Mouse (Mus musculus) heart, embryonic 13.5 days (tissue): ENCODE measurements at regions not wholly inside any gene's neighbourhood (a gene's known extent, or its start where the extent isn't known, plus 50 kb on each side); places are given as distances from the start of the nearest gene placed in this dataset.

Experiments
- ATAC-seq: fragments of 200-750 bp; cut with Nextera tagmentation; 2 replicates; pipeline ENCODE4 v1.8.0; 2017; ENCODE audit warnings: moderate TSS enrichment; ENCODE audit not compliant: insufficient number of reproducible peaks, low FRiP score, low TSS enrichment; ENCODE audit errors: extremely low read depth
- H3K27ac ChIP-seq: fragments of 300-500 bp; sonication (generic); replicated peaks from 2 replicates; pipeline ENCODE4 v1.5.1; 2015; ENCODE audit warnings: moderate library complexity, mild to moderate bottlenecking, inconsistent platforms
- H3K27me3 ChIP-seq: fragments of 300-500 bp; sonication (generic); replicated peaks from 2 replicates; pipeline ENCODE4 v1.6.1; 2015; ENCODE audit warnings: mild to moderate bottlenecking, inconsistent platforms
- H3K36me3 ChIP-seq: fragments of 300-500 bp; sonication (generic); 2 replicates; pipeline ENCODE4 v1.6.1; 2015; ENCODE audit warnings: mild to moderate bottlenecking, inconsistent platforms
- H3K4me1 ChIP-seq: fragments of 300-500 bp; sonication (generic); 2 replicates; pipeline ENCODE4 v1.6.1; 2015; ENCODE audit warnings: inconsistent platforms
- H3K4me2 ChIP-seq: fragments of 300-500 bp; sonication (generic); 2 replicates; pipeline ENCODE4 v1.6.1; 2015; ENCODE audit warnings: inconsistent platforms, mild to moderate bottlenecking, moderate library complexity
- H3K4me3 ChIP-seq: fragments of 300-500 bp; sonication (generic); 2 replicates; pipeline ENCODE4 v1.5.1; 2015; ENCODE audit warnings: moderate library complexity, mild to moderate bottlenecking, inconsistent platforms
- H3K9ac ChIP-seq: fragments of 300-500 bp; sonication (generic); 2 replicates; pipeline ENCODE4 v1.6.1; 2015; ENCODE audit warnings: inconsistent platforms, mild to moderate bottlenecking, moderate library complexity
- H3K9me3 ChIP-seq: fragments of 300-500 bp; sonication (generic); 2 replicates; pipeline ENCODE4 v1.6.1; 2016; ENCODE audit warnings: inconsistent platforms
- WGBS: fragments of 180-500 bp; shearing (Covaris S2); methylation state at CpG from one replicate; pipeline ENCODE4 v1.1.7; 2015; ENCODE audit warnings: mixed read lengths; 5-methylcytosine and 5-hydroxymethylcytosine counted together

DNA sequence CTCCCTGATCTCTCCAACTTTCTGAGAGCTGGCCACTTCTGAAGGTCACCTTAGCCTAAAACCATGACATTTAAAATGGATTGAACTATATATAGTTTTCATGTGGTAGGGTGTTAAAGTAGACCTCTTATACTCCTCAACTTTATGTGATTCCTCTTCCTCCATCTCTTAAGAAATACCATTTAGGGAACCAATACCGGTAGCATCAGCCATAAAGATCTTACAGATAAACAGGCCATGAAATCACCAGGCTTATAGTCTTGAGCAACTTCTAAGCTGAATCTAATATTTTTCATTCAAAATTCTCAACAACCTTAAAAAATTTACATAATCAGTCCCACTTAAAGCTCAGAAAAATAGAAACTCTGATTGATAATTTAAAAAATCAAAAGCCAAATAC is 56.2 kb downstream of the Rpl36a-ps1 start:
- no peak overlapping the region for H3K4me3 ChIP-seq
- no peak for ATAC-seq
- whole genome bisulfite sequencing, result 68% methylated on average over 1 of the region's 1 CpGs

GRCm38 (mm10) chr14:98937373-98937772 is 56.7 kb downstream of the Rpl36a-ps1 start:
- H3K9ac ChIP-seq, result no peak overlapping the region
- H3K27ac ChIP-seq, result no peak overlapping the region
- 79% methylated on average over 2 of the region's 2 CpGs for WGBS
- no peaks in the 10 kb centered on the region for H3K4me1 ChIP-seq
- H3K27me3 ChIP-seq, result no peaks in the 10 kb centered on the region
- no peak overlapping the region for H3K4me3 ChIP-seq
- ATAC-seq, result no peak
- no peaks in the 10 kb centered on the region for H3K36me3 ChIP-seq
- H3K9me3 ChIP-seq, result no peaks in the 10 kb centered on the region
- no peak overlapping the region for H3K4me2 ChIP-seq

More for the DNA sequence above, 56.2 kb downstream of the Rpl36a-ps1 start:
- no peaks in the 10 kb centered on the region for H3K4me1 ChIP-seq
- no peaks in the 10 kb centered on the region for H3K9me3 ChIP-seq
- no peaks in the 10 kb centered on the region for H3K36me3 ChIP-seq
- H3K9ac ChIP-seq, result no peak overlapping the region
- H3K4me2 ChIP-seq, result no peak overlapping the region
- no peak overlapping the region for H3K27ac ChIP-seq
- H3K27me3 ChIP-seq, result no peaks in the 10 kb centered on the region

DNA sequence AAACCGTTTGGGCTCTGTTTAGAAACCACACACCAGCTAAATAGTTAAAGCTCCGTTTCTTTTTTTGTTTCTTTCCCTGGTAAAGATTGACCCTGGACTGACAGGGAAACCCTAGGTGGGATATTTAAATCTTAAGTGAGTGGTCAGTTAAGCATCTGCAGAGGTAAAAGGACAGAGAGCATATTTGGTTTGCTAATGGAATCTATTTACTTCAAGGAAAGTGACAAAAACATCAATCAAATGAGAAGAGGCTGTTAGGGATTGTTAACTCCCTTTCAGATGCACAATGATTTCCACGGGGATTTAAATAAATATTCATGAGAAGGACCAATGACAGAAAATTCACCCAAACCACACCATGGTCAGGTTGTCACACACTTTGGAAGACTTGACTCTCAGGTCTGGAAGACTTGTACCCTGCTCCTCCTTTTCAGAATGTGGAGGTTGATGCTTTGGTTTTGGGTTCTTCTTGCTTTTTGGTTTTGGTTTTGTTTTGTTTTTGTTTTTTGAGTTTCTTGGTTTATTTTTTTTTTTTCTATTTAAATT is 60.7 kb downstream of the Rpl36a-ps1 start:
- ATAC-seq, result no peak
- 24% methylated on average over 3 of the region's 3 CpGs for WGBS
- H3K4me3 ChIP-seq, result no peak overlapping the region
- H3K9me3 ChIP-seq, result no peaks in the 10 kb centered on the region
- no peaks in the 10 kb centered on the region for H3K36me3 ChIP-seq
- no peak overlapping the region for H3K9ac ChIP-seq
- H3K27ac ChIP-seq, result no peak overlapping the region
- no peaks in the 10 kb centered on the region for H3K27me3 ChIP-seq
- no peaks in the 10 kb centered on the region for H3K4me1 ChIP-seq
- no peak overlapping the region for H3K4me2 ChIP-seq

- H3K9ac ChIP-seq, result no peak overlapping the region
- H3K27ac ChIP-seq, result no peak overlapping the region
- no peaks in the 10 kb centered on the region for H3K27me3 ChIP-seq
- no peak overlapping the region for H3K4me2 ChIP-seq
- H3K4me3 ChIP-seq, result no peak overlapping the region
- no peak for ATAC-seq
- 50% methylated on average over 2 of the region's 2 CpGs for WGBS
- H3K9me3 ChIP-seq, result no peaks in the 10 kb centered on the region
- no peaks in the 10 kb centered on the region for H3K4me1 ChIP-seq
- no peaks in the 10 kb centered on the region for H3K36me3 ChIP-seq
These were observed 64.8 kb downstream of the Rpl36a-ps1 start for GRCm38 (mm10) chr14:98929276-98929675.

- H3K27ac ChIP-seq, result no peak overlapping the region
These were observed 85.9 kb downstream of the Rpl36a-ps1 start for GRCm38 (mm10) chr14:98908234-98908633.

DNA sequence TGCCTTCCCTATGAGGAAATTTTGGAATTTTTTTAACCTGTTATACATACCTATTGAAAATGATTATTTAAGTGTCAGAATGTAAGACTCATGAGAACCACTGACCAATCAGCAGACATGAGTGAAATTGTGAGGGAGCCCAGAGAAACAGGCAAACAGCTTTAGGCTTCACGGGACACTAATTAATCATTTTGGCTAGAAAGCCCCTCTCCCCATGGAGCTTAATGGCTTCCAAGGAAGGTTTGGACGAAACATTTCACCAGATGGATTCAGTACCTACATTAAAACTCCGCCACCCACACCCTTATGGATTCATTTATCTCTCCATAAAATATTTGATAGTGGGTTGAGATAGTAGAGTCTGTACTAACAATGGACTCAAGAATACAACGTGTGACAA is 95.2 kb downstream of the Rpl36a-ps1 start:
- Histone ChIP-seq H3K27ac (no peak overlapping the region), H3K36me3 (no peaks in the 10 kb centered on the region), H3K4me1 (no peaks in the 10 kb centered on the region), H3K9ac (no peak overlapping the region), H3K9me3 (no peaks in the 10 kb centered on the region), H3K4me2 (no peak overlapping the region), H3K4me3 (no peak overlapping the region), H3K27me3 (no peaks in the 10 kb centered on the region)
- no peak for ATAC-seq
- 70% methylated on average over 4 of the region's 4 CpGs for WGBS

More at GRCm38 (mm10) chr14:98908234-98908633, 85.9 kb downstream of the Rpl36a-ps1 start:
- ATAC-seq, result no peak; the same call in 1 of the 2 replicates
- Histone ChIP-seq H3K4me3 (no peak overlapping the region), H3K4me1 (peaks cover 6% of the 10 kb centered on the region), H3K9ac (no peak overlapping the region), H3K36me3 (no peaks in the 10 kb centered on the region), H3K9me3 (no peaks in the 10 kb centered on the region), H3K4me2 (no peak overlapping the region), H3K27me3 (no peaks in the 10 kb centered on the region)
- WGBS, result 41% methylated on average over 5 of the region's 5 CpGs

DNA sequence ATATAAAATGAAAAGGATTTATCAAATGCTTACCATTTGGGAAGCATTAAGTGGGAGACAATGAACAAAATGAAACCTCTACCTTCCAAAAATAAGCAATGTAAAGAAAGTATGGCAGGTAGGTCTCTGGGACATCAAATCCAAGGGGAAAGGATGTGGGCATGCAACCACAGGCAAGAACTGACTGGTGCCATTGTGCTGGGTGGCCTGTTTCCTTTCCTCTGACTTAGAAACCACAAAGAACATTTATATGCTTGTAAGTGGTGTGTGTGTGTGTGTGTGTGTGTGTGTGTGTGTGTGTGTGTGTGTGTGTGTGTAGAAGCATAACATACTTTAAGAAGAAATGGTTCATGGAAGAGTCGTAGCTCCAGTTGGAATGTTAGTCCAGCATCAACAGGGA is 96.7 kb downstream of the Rpl36a-ps1 start:
- Histone ChIP-seq H3K9me3 (no peaks in the 10 kb centered on the region), H3K4me2 (no peak overlapping the region), H3K27ac (no peak overlapping the region), H3K4me1 (no peaks in the 10 kb centered on the region), H3K4me3 (no peak overlapping the region), H3K27me3 (no peaks in the 10 kb centered on the region), H3K9ac (no peak overlapping the region), H3K36me3 (no peaks in the 10 kb centered on the region)
- no peak for ATAC-seq
- 82% methylated on average over 1 of the region's 1 CpGs for WGBS

- ATAC-seq, result no peak
- Histone ChIP-seq H3K36me3 (no peaks in the 10 kb centered on the region), H3K4me1 (peaks cover 5% of the 10 kb centered on the region; the same call in 1 of the 2 replicates), H3K9ac (no peak overlapping the region), H3K27ac (no peak overlapping the region), H3K4me3 (no peak overlapping the region), H3K27me3 (no peaks in the 10 kb centered on the region), H3K9me3 (no peaks in the 10 kb centered on the region), H3K4me2 (no peak overlapping the region)
- 90% methylated on average over 1 of the region's 1 CpGs for WGBS
These were observed 98.2 kb downstream of the Rpl36a-ps1 start for GRCm38 (mm10) chr14:98895933-98896332.

DNA sequence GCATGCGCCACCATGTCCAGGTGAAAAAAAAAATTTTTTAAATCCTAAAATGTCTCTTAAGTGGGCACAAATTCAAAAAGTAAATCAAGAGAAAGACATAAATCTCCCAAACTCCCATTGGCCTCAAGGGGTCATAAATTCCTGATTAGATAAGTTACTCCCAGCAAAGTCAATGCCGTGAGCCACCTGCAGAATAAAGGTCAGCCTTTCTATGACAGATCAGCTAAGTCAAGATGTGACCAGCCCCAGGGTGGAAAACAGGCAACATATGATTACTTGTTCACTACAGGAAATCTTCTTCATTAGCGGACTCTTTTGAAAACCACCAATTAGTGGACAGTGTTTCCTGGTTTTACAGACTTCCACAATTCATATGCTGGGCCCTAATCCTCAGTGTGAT is 101.4 kb downstream of the Rpl36a-ps1 start:
- no peaks in the 10 kb centered on the region for H3K9me3 ChIP-seq
- no peak for ATAC-seq
- H3K36me3 ChIP-seq, result no peaks in the 10 kb centered on the region
- H3K9ac ChIP-seq, result no peak overlapping the region
- 82% methylated on average over 3 of the region's 3 CpGs for WGBS
- H3K4me3 ChIP-seq, result no peak overlapping the region
- peaks cover 5% of the 10 kb centered on the region; the same call in 1 of the 2 replicates for H3K4me1 ChIP-seq
- H3K4me2 ChIP-seq, result no peak overlapping the region
- H3K27ac ChIP-seq, result no peak overlapping the region
- H3K27me3 ChIP-seq, result no peaks in the 10 kb centered on the region

DNA sequence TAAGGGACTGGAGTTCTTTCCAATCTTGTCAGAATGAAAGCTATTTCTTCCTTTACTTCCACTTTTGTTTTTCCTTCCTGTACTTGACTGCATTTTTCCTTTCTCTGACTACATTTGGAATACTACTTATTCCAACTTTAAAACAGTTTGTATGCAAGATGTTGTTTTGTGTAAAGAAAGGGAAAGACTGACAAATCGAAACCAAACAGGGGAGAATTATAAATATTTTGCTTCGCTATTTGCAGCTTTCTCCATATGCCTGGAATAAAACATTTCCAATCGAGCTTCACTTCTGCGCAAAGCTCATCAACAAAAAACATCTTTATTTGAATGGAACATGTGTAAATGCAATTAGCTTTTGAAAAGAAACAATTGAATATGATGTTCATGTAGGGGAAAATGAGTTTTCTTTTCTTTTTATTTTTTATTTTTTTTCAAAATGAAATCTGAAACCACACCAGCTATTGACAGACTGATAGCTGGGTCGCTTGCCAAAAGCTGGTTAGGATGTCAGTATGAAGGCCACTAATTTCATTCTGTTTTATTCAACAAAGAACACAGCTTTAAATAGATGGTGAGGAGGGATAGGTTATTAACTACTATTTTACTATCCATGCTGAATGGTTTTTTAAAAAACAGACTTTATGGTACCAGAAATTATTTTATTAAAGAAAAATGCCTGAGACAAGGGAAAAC is 102.7 kb downstream of the Rpl36a-ps1 start:
- Histone ChIP-seq H3K4me1 (peaks cover 5% of the 10 kb centered on the region; the same call in 1 of the 2 replicates), H3K4me2 (no peak overlapping the region), H3K9me3 (no peaks in the 10 kb centered on the region), H3K27me3 (no peaks in the 10 kb centered on the region), H3K9ac (no peak overlapping the region), H3K36me3 (no peaks in the 10 kb centered on the region), H3K4me3 (no peak overlapping the region), H3K27ac (no peak overlapping the region)
- 65% methylated on average over 5 of the region's 5 CpGs for WGBS
- ATAC-seq, result no peak

- Histone ChIP-seq H3K36me3 (no peaks in the 10 kb centered on the region), H3K27ac (no peak overlapping the region), H3K27me3 (no peaks in the 10 kb centered on the region), H3K4me2 (no peak overlapping the region), H3K4me1 (peaks cover 5% of the 10 kb centered on the region; the same call in 1 of the 2 replicates), H3K9ac (no peak overlapping the region), H3K4me3 (no peak overlapping the region), H3K9me3 (no peaks in the 10 kb centered on the region)
- no peak for ATAC-seq
- 75% methylated on average over 2 of the region's 2 CpGs for WGBS
These were observed 106.5 kb downstream of the Rpl36a-ps1 start for GRCm38 (mm10) chr14:98887588-98887987.

GRCm38 (mm10) chr14:98886982-98887381 is 107.1 kb downstream of the Rpl36a-ps1 start:
- WGBS, result 13% methylated on average over 1 of the region's 1 CpGs
- H3K4me1 ChIP-seq, result peaks cover 5% of the 10 kb centered on the region; the same call in 1 of the 2 replicates
- no peak overlapping the region for H3K9ac ChIP-seq
- H3K4me2 ChIP-seq, result no peak overlapping the region
- no peaks in the 10 kb centered on the region for H3K36me3 ChIP-seq
- H3K27ac ChIP-seq, result no peak overlapping the region
- H3K9me3 ChIP-seq, result no peaks in the 10 kb centered on the region
- no peak overlapping the region for H3K4me3 ChIP-seq
- ATAC-seq, result no peak
- no peaks in the 10 kb centered on the region for H3K27me3 ChIP-seq
